Mouse (Mus musculus) spleen, postnatal 14 days (tissue): ENCODE data around the gene Il1rapl1.
A peak's percentile ranks its signal among the peaks of the same experiment; 100 is the strongest.

Experiments used
- DNase-seq, 2 experiments: peaks; one replicate each; pipeline ENCODE4 v3.0.0; 2021 to 2022; ENCODE audit warnings: low spot score in 2 of 2

The Il1rapl1 gene

GRCm38 (mm10) chrX:87655644-87656043 is 459.8 kb downstream of the Il1rapl1 start:
- DNase-seq: no peak

DNA sequence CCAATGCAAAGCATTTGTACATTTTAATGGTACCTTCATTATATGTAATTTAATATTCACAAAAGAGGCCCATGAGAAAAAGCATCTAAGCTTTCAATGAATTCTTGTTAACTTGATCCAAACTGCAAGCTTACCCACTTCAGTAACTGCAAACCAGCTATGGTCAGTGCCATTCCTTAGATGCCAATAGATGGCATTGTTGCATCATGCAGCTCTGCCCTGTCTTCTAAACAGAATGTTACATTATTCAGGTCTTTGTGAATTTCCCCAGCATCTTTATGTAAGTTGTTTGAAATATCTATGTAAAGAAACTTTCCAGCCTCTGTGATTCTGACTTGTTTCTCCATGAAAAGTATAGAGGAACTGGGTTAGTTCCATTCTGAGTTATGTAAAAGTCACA is 514.5 kb downstream of the Il1rapl1 start:
- DNase-seq: no peak

DNA sequence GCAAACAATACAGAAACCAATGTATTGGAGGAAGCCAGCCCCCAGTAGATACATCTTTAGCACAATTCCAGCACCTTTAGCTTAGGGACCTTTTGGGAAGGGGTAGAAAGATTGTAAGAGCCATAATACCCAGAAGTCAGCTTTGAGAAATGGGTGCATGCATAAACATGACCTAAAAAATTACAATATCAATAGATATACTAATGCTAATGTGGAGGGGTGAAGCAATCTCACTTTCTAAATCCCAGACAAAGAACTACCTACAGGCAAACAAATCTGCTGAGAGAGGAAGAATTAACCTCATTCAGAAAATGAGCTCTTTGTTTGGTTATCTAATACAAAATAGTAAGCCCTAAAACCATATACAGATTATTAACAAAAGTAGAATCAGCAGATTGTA is 607.4 kb downstream of the Il1rapl1 start:
- no peak for DNase-seq

GRCm38 (mm10) chrX:87502604-87503003 is 612.8 kb downstream of the Il1rapl1 start:
- no peak for DNase-seq

DNA sequence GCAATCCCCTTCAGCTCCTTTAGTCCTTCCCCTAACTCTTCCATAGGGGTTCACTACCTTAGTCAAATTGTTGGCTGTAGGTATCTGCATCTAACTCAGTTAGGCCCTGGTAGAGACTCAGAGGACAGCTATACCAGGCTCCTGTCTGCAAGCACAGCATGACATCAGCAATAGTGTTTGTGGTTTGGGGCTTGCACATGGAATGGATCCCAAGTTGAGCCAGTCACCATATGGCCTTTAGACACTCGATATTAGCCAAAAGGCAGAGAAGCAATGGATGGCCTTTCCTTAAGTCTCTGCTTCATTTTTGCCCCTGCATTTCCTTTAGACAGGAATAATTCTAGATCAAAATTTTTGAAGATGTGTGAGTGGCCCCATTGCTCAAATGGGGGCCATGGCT is 632.0 kb downstream of the Il1rapl1 start:
- no peak for DNase-seq

GRCm38 (mm10) chrX:87238191-87238590 is 877.3 kb downstream of the Il1rapl1 start:
- DNase-seq: peak; percentile 60 to 79

- no peak for DNase-seq
Measured at GRCm38 (mm10) chrX:87225280-87225679, 890.2 kb downstream of the Il1rapl1 start.

DNA sequence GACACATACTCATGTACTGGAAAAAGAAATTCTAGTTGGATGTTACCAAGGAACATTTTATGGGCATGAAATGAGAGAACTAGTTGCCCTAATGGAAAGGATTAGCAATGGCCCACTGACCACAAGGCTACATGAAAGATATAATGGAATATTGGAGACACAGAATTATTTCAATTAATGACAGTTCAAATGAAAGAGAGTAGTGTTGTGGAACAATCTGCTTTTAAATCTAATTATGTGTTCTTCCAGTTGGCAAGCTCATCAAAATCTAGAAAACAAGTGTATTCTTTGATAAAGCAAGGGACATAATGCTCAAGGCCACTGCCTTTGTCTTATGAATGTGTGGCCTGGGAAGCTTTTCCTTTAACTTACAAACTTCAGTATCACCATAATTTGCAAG is 1113.1 kb downstream of the Il1rapl1 start:
- DNase-seq: no peak

DNA sequence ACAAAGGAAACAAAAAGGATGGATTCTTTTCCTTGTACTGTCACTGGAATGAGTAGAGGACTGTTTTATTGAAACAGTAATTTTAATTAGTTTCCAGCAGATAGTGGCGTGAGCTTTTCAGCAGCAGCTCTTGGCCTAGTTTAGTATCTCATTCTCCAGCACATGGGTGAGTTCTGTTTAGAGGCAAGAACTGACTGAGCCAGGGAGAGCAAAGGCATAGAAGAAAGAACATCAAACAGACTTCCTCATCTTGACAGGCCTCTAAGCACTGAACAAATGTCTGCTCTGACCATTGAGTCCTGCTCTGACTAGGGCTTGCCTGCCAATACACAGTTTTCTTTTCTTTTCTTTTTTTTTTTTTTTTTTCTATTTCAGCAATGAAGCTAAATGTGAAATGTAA is 1160.3 kb downstream of the Il1rapl1 start:
- DNase-seq: no peak

GRCm38 (mm10) chrX:86954614-86955013 is 1160.8 kb downstream of the Il1rapl1 start:
- no peak for DNase-seq

GRCm38 (mm10) chrX:86950940-86951339 is 1164.5 kb downstream of the Il1rapl1 start:
- DNase-seq: no peak

GRCm38 (mm10) chrX:86949112-86949511 is 1166.3 kb downstream of the Il1rapl1 start:
- no peak for DNase-seq

- DNase-seq: no peak
Measured at GRCm38 (mm10) chrX:86854835-86855234, 1260.6 kb downstream of the Il1rapl1 start.

GRCm38 (mm10) chrX:86808218-86808617 is 1307.2 kb downstream of the Il1rapl1 start:
- DNase-seq: no peak

- DNase-seq: no peak
Measured at GRCm38 (mm10) chrX:86802725-86803124, 1312.7 kb downstream of the Il1rapl1 start.

DNA sequence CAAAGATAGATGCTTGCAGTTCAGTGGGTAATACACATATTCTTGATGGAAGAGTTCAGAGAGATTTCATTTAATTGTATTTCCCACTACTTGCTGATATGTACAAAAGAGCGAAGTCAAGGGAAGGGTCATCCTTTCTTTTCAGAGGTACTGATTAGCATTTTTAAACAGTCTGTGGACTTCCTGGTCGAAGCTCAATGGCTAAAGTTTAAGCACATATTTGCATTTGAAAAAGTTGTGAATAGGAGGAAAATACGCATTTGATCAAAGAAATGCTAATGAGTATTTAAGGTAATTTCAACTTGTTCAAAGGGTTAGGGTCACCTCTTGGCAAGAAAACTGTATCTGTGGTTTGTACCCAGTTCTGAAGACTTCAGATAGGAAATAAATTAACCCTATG is 1386.6 kb downstream of the Il1rapl1 start:
- DNase-seq: no peak
